Mouse (Mus musculus) myocyte (in vitro differentiated cells): ENCODE measurements at regions not wholly inside any gene's neighbourhood (a gene's known extent, or its start where the extent isn't known, plus 50 kb on each side); places are given as distances from the start of the nearest gene placed in this dataset.
"Not testable (repeated sequence)": the region's sequence is repeated elsewhere in the genome, so short reads cannot be mapped to it uniquely, and the experiment has no call there.

ENCODE experiments used
- CEBPB ChIP-seq: IDR thresholded peaks from 2 replicates; pipeline ENCODE4 v1.6.1; 2011; ENCODE audit warnings: mild to moderate bottlenecking, moderate library complexity; ENCODE audit not compliant: poor library complexity, insufficient read depth, severe bottlenecking
- E2F4 ChIP-seq: IDR thresholded peaks from one replicate; pipeline ENCODE4 v1.6.1; 2011; ENCODE audit warnings: mild to moderate bottlenecking, control low read depth, moderate library complexity; ENCODE audit not compliant: insufficient read depth
- MAX ChIP-seq: IDR thresholded peaks from one replicate; pipeline ENCODE4 v1.6.1; 2011; ENCODE audit warnings: low read depth, mild to moderate bottlenecking, control low read depth
- POLR2A ChIP-seq: IDR thresholded peaks from one replicate; pipeline ENCODE4 v1.6.1; 2011; ENCODE audit warnings: low read depth, mild to moderate bottlenecking, control low read depth, moderate library complexity; ENCODE audit not compliant: insufficient read length
- POLR2AphosphoS2 ChIP-seq: IDR thresholded peaks from one replicate; pipeline ENCODE4 v1.6.1; 2011; ENCODE audit warnings: low read depth, control low read depth; ENCODE audit not compliant: insufficient read length
- REST ChIP-seq: IDR thresholded peaks from one replicate; pipeline ENCODE4 v1.6.1; 2011; ENCODE audit warnings: mild to moderate bottlenecking, control low read depth, moderate library complexity; ENCODE audit not compliant: insufficient read depth, insufficient read length
- TCF12 ChIP-seq: IDR thresholded peaks from one replicate; pipeline ENCODE4 v1.6.1; 2011; ENCODE audit warnings: mild to moderate bottlenecking, control low read depth; ENCODE audit not compliant: poor library complexity, insufficient read depth, severe bottlenecking
- USF1 ChIP-seq: IDR thresholded peaks from one replicate; pipeline ENCODE4 v1.6.1; 2011; ENCODE audit warnings: low read depth, mild to moderate bottlenecking, control low read depth, moderate library complexity

- not testable (repeated sequence) for TF ChIP-seq USF1, POLR2AphosphoS2, TCF12, POLR2A, E2F4, MAX, REST, CEBPB
Observed at GRCm38 (mm10) chr14:53785547-53785946, 468.4 kb downstream of the Dad1 start.
